Mouse (Mus musculus): ENCODE results near the gene Tmem132c.

DNA sequence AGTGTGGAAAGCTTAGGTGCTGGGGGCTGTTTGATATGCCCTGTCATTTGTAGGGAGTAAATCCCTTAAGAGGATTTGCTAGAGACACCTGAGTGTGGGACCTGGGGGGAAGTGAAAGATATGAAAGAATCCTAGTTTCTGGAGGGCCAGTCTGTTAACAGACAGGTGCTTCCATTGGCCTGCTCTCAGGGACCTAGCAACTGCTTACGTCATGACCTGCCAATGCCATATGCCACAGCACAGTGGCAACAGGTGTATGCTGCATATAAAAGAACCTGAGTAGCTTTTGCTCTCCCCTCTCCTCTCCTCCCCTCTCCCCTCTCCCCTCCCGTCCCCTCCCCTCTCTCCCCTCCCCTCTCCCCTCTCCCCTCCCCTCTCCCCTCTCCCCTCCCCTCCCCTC is 232.1 kb downstream of the Tmem132c start:
- TF ChIP-seq POLR2A (IDR thresholded peaks at IDR 0.05; ENCODE audit: extremely low read depth, insufficient read depth, low read length) (no peak), CTCF (IDR thresholded peaks at IDR 0.05; ENCODE audit: low read depth, low read length) (no peak)
